Mouse (Mus musculus) hindbrain, embryonic 16.5 days (tissue): ENCODE measurements around the gene Depdc5. TPM values are rescaled to one million over a fixed set of nuclear protein-coding genes. Genes with fewer than 3 reads are reported as not detected.
A peak's percentile ranks its signal among the peaks of the same experiment; 100 is the strongest.
"Not testable (repeated sequence)": the region's sequence is repeated elsewhere in the genome, so short reads cannot be mapped to it uniquely, and the experiment has no call there.

ENCODE experiments used
- ATAC-seq: fragments of 200-750 bp; cut with Nextera tagmentation; 2 replicates; pipeline ENCODE4 v1.8.0; 2017; ENCODE audit warnings: moderate TSS enrichment, moderate library complexity
- H3K27ac ChIP-seq: fragments of 300-500 bp; sonication (generic); 2 replicates; pipeline ENCODE4 v1.5.1; 2014; ENCODE audit warnings: low read depth, mild to moderate bottlenecking, control low read depth, low read length, moderate library complexity
- H3K27me3 ChIP-seq: fragments of 300-500 bp; sonication (generic); replicated peaks from 2 replicates; pipeline ENCODE4 v1.6.1; 2014; ENCODE audit warnings: low read length; ENCODE audit not compliant: control insufficient read depth, insufficient read depth
- H3K36me3 ChIP-seq: fragments of 300-500 bp; sonication (generic); 2 replicates; pipeline ENCODE4 v1.6.1; 2014; ENCODE audit warnings: mild to moderate bottlenecking, low read length, moderate library complexity, mixed read lengths; ENCODE audit not compliant: control insufficient read depth, insufficient read depth
- H3K4me1 ChIP-seq: fragments of 300-500 bp; sonication (generic); 2 replicates; pipeline ENCODE4 v1.6.1; 2014; ENCODE audit warnings: low read depth, low read length; ENCODE audit not compliant: control insufficient read depth, insufficient read depth
- H3K4me2 ChIP-seq: fragments of 300-500 bp; sonication (generic); 2 replicates; pipeline ENCODE4 v1.6.1; 2014; ENCODE audit warnings: mild to moderate bottlenecking, low read length, control low read depth, moderate library complexity
- H3K4me3 ChIP-seq: fragments of 300-500 bp; sonication (generic); 2 replicates; pipeline ENCODE4 v1.5.1; 2014; ENCODE audit warnings: mild to moderate bottlenecking, low read length, control low read depth, moderate library complexity
- H3K9ac ChIP-seq: fragments of 300-500 bp; sonication (generic); 2 replicates; pipeline ENCODE4 v1.6.1; 2014; ENCODE audit warnings: low read depth, mild to moderate bottlenecking, control low read depth, low read length, moderate library complexity
- H3K9me3 ChIP-seq: fragments of 300-500 bp; sonication (generic); 2 replicates; pipeline ENCODE4 v1.6.1; 2014; ENCODE audit warnings: mild to moderate bottlenecking, low read length, moderate library complexity; ENCODE audit not compliant: control insufficient read depth
- WGBS: fragments of 180-500 bp; shearing (Covaris S2); extraction: QIAGEN DNeasy Blood & Tissue Kit; methylation state at CpG from one replicate; pipeline ENCODE4 v1.1.7; 2014; 5-methylcytosine and 5-hydroxymethylcytosine counted together
- polyA plus RNA-seq: library from polyadenylated mRNA; unstranded; fragments of >200 nt; fragmentation: Nextera tagmentation; extraction: Ambion mirVana; gene quantifications from 2 replicates; pipeline ENCODE4 v1.2.1, GENCODE M21; 2015

Depdc5 gene
- polyA plus RNA-seq, 1 experiment from 2014 or later = 21.5 TPM

GRCm38 (mm10) chr5:32849178-32849577, 14.3 kb upstream of the Depdc5 start:
- 93% methylated on average over 3 of the region's 3 CpGs for WGBS
- no peak overlapping the region for H3K4me3 ChIP-seq
- ATAC-seq = no peak
- H3K9ac ChIP-seq = no peak overlapping the region
- no peaks in the 10 kb centered on the region for H3K9me3 ChIP-seq
- no peak overlapping the region for H3K4me2 ChIP-seq
- no peak overlapping the region for H3K27ac ChIP-seq
- no peaks in the 10 kb centered on the region for H3K27me3 ChIP-seq
- peaks cover 2% of the 10 kb centered on the region; the same call in 1 of the 2 replicates for H3K36me3 ChIP-seq
- H3K4me1 ChIP-seq = peaks cover 18% of the 10 kb centered on the region

- not testable (repeated sequence) for H3K27me3 ChIP-seq, H3K4me3 ChIP-seq, ATAC-seq, H3K4me2 ChIP-seq, H3K36me3 ChIP-seq, H3K9me3 ChIP-seq, H3K27ac ChIP-seq, H3K9ac ChIP-seq
- peaks cover 18% of the 10 kb centered on the region for H3K4me1 ChIP-seq
- 90% methylated on average over 3 of the region's 3 CpGs for WGBS
Measured at GRCm38 (mm10) chr5:32849580-32849979, 13.9 kb upstream of the Depdc5 start.

- no peaks in the 10 kb centered on the region for H3K36me3 ChIP-seq
- H3K9ac ChIP-seq = no peak overlapping the region
- peaks cover 18% of the 10 kb centered on the region for H3K4me1 ChIP-seq
- H3K4me3 ChIP-seq = no peak overlapping the region
- whole genome bisulfite sequencing = 68% methylated on average over 6 of the region's 6 CpGs
- peak overlapping the region; percentile 82 for H3K4me2 ChIP-seq
- ATAC-seq = no peak
- no peaks in the 10 kb centered on the region for H3K27me3 ChIP-seq
- no peaks in the 10 kb centered on the region for H3K9me3 ChIP-seq
- H3K27ac ChIP-seq = no peak overlapping the region
Measured at GRCm38 (mm10) chr5:32852026-32852425, 11.5 kb upstream of the Depdc5 start.

GRCm38 (mm10) chr5:32853731-32854507, 9.6 kb upstream of the Depdc5 start, which contains the start of gene Prr14l:
Prr14l (minus strand) TSS chr5:32854256.
- WGBS = under 1% methylated on average over 47 of the region's 51 CpGs
- peak within 1 kb of the TSS; percentile 82 for H3K4me2 ChIP-seq
- no peaks in the 10 kb centered on the region for H3K27me3 ChIP-seq
- H3K4me3 ChIP-seq = peak within 1 kb of the TSS; percentile 98
- peak within 1 kb of the TSS; percentile 79 for H3K27ac ChIP-seq
- no peaks in the 10 kb centered on the region for H3K36me3 ChIP-seq
- peak within 1 kb of the TSS; percentile 97 for H3K9ac ChIP-seq
- no peaks in the 10 kb centered on the region for H3K9me3 ChIP-seq
- peaks cover 20% of the 10 kb centered on the region for H3K4me1 ChIP-seq
- ATAC-seq = peak; percentile 97

GRCm38 (mm10) chr5:32854818-32855217, 8.7 kb upstream of the Depdc5 start:
- Histone ChIP-seq H3K4me2 (no peak overlapping the region), H3K9me3 (no peaks in the 10 kb centered on the region), H3K9ac (no peak overlapping the region), H3K27me3 (no peaks in the 10 kb centered on the region), H3K27ac (0 out of 2 replicates have a peak overlapping the region, but pooled peaks have one; percentile 17), H3K36me3 (no peaks in the 10 kb centered on the region), H3K4me1 (peaks cover 20% of the 10 kb centered on the region), H3K4me3 (no peak overlapping the region)
- WGBS = 89% methylated on average over 4 of the region's 4 CpGs
- no peak for ATAC-seq

GRCm38 (mm10) chr5:32855274-32855673, 8.2 kb upstream of the Depdc5 start:
- not testable (repeated sequence) for H3K9me3 ChIP-seq, H3K4me3 ChIP-seq, H3K36me3 ChIP-seq, H3K9ac ChIP-seq, H3K27me3 ChIP-seq, H3K4me2 ChIP-seq, ATAC-seq, H3K27ac ChIP-seq
- peaks cover 20% of the 10 kb centered on the region for H3K4me1 ChIP-seq
- 99% methylated on average over 2 of the region's 3 CpGs for WGBS

GRCm38 (mm10) chr5:32857781-32858220, 5.7 kb upstream of the Depdc5 start:
- H3K4me2 ChIP-seq = peak overlapping the region; percentile 74
- peaks cover 8% of the 10 kb centered on the region for H3K4me1 ChIP-seq
- peak overlapping the region; percentile 63 for H3K9ac ChIP-seq
- peak overlapping the region; percentile 48 for H3K4me3 ChIP-seq
- H3K9me3 ChIP-seq = no peaks in the 10 kb centered on the region
- peak overlapping the region; percentile 69 for H3K27ac ChIP-seq
- no peak for ATAC-seq
- H3K27me3 ChIP-seq = no peaks in the 10 kb centered on the region
- WGBS = 4% methylated on average over 6 of the region's 6 CpGs
- no peaks in the 10 kb centered on the region for H3K36me3 ChIP-seq

- WGBS = 100% methylated on average over 1 of the region's 1 CpGs
- H3K27ac ChIP-seq = no peak overlapping the region
- no peaks in the 10 kb centered on the region for H3K9me3 ChIP-seq
- no peak overlapping the region for H3K4me2 ChIP-seq
- no peaks in the 10 kb centered on the region for H3K27me3 ChIP-seq
- no peak for ATAC-seq
- H3K4me3 ChIP-seq = no peak overlapping the region
- H3K36me3 ChIP-seq = no peaks in the 10 kb centered on the region
- peaks cover 7% of the 10 kb centered on the region for H3K4me1 ChIP-seq
- no peak overlapping the region for H3K9ac ChIP-seq
Measured at GRCm38 (mm10) chr5:32861082-32861481, 2.4 kb upstream of the Depdc5 start.

GRCm38 (mm10) chr5:32862469-32863132, 900 bp upstream of the Depdc5 start:
- Histone ChIP-seq H3K4me3 (peak overlapping the region; percentile 60), H3K27ac (no peak overlapping the region), H3K9ac (no peak overlapping the region), H3K4me2 (no peak overlapping the region; the same call in 1 of the 2 replicates), H3K9me3 (no peaks in the 10 kb centered on the region), H3K27me3 (no peaks in the 10 kb centered on the region), H3K4me1 (peaks cover 5% of the 10 kb centered on the region), H3K36me3 (no peaks in the 10 kb centered on the region; the same call in 1 of the 2 replicates)
- 75% methylated on average over 6 of the region's 6 CpGs for WGBS
- no peak for ATAC-seq
